Mouse (Mus musculus): Measurements from ENCODE around the gene Gm10226. TPM values are rescaled to one million over a fixed set of nuclear protein-coding genes. Genes with fewer than 3 reads are reported as not detected.

Gm10226 gene
- polyA plus RNA-seq (2012; rRNA removed), result not detected in 2 replicates

DNA sequence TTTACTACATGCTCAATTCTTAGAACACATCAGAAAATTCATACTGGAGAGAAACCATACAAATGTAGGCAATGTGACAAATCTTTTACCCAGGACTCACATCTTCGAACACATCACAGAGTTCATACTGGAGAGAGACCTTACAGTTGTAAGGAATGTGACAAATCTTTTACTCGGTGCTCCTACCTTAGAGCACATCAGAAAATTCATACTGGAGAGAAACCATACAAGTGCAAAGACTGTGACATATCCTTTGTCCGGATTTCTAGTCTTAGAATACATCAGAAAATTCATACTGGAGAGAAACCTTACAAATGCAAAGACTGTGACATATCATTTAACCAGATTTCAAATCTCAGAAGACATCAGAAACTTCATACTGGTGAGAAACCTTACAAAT is at the start of gene Gm10226:
Gm10226 (plus strand) TSS at position 301 of the 400 bp plus-strand sequence.

DNA sequence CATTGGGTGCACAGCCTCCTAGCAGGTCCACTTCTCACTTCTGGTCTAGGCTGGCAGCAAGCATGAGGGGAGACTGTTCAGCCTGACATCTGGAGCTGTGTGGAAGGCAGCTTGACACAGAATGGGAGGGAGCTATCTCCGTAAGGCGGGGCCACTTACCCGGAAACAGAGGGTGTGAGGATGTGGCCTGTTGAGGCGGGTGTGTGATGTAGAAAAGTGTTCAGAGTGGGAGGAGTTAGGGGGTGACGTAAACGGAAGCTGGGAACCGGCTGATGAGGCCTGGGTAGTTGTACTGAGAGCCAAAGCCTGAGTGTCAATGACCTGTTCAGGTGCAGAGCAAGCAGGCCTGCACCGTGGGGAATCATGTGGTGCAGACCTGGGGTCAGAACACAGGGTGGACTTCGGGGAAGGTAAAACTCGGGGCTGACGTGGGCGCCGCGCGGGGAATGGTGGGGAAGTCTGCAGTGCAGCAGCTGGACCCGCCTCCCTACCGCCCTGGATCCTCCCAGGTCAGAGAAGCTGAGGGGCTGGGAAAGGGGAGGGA is 41.2 kb upstream of the Gm10226 start, which contains the start of gene Zfp983:
Zfp983 (plus strand) TSS at position 261 of the 544 bp plus-strand sequence.

DNA sequence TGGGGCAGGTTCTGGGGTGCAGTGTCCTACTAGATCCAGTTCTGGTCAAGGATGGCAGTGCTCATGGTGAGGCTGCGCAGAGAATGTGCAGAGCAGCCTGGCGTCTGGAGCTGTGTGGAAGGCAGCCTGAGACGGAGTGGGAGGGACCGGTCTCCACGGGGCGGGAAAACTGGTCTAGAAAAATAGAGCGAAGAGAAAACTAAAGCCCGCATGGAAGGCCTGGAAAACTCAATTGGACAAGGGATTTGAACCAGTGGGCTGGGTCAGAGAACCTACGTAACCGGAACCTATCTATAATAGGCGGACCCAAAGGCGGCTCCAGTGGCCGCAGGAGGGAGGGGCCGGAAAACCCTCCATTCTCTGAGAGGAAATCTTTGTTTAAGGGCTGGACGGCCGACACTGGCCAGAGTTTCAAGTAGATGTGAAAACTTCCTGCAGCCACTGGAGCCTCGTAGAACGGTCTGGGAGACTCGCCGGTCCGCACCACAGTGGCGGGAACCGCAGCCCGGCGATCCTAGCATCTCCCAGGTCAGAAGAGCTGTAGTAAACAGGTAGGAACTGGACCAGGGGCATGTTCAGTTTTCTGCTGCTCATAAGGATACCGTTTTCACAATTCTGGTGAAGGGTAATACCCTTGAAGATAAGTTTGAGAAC is 15.8 kb downstream of the Gm10226 start, which contains the start of gene Zfp760:
Zfp760 (plus strand) TSS at position 399 of the 654 bp plus-strand sequence.

DNA sequence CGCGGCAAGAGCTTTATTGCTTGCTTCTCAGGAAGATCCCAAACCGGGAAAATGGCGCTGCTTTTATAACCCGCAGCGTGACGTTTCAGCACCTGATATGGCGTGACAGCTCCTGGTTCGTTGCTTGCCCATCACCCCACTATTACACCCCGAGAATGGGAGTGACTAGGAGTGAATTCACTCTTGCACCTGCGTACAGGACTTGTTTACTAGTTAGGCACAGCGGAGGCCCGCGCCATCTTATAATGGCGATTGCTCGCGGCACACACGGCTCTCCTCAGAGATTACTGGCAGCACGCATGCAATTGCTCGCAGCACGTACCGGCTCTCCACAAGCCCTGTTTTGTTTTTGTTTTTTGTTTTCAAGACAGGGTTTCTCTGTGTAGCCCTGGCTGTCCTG is 38.8 kb downstream of the Gm10226 start, which contains the start of gene Zfp229:
Zfp229 (plus strand) TSS at position 301 of the 400 bp plus-strand sequence.

Other genes starting within 250 kb of the Gm10226 start
- 0.02 and 0.10 TPM in 2 replicates for gene Zfp51, start 241.5 kb upstream of the Gm10226 start, polyA plus RNA-seq (2012; rRNA removed)
- gene Zfp53, start 202.9 kb upstream of the Gm10226 start, polyA plus RNA-seq (2012; rRNA removed), result 0.86 and 0.95 TPM in 2 replicates
- gene Zfp52, start 156.3 kb upstream of the Gm10226 start, polyA plus RNA-seq (2012; rRNA removed), result 0.06 TPM in 1 of 2 replicates, not detected in the other
- 0.06 and 0.11 TPM in 2 replicates for gene Zfp948, start 124.9 kb upstream of the Gm10226 start, polyA plus RNA-seq (2012; rRNA removed)
- gene Zfp983, start 41.2 kb upstream of the Gm10226 start, polyA plus RNA-seq (2012; rRNA removed), result 0.02 and 0.05 TPM in 2 replicates
- 0.10 and 0.11 TPM in 2 replicates for gene Zfp760, start 15.9 kb downstream of the Gm10226 start, polyA plus RNA-seq (2012; rRNA removed)
- gene Zfp229, start 38.9 kb downstream of the Gm10226 start, polyA plus RNA-seq (2012; rRNA removed), result 0.64 and 1.1 TPM in 2 replicates
- 0.06 TPM in 1 of 2 replicates, not detected in the other for gene Zfp820, start 153.9 kb downstream of the Gm10226 start, polyA plus RNA-seq (2012; rRNA removed)
- 0.18 and 0.26 TPM in 2 replicates for gene Zfp995, start 218.1 kb downstream of the Gm10226 start, polyA plus RNA-seq (2012; rRNA removed)

Measured in stomach, adult 2 months (tissue).